Mouse (Mus musculus) gastrocnemius, postnatal 25 days (tissue): Measurements from ENCODE around the gene Map3k20. TPM values are rescaled to one million over a fixed set of nuclear protein-coding genes. Genes with fewer than 3 reads are reported as not detected.

Experiments used
- DNase-seq: peaks from one replicate; pipeline ENCODE4 v3.0.0; 2022
- total RNA-seq, 2 experiments: library from RNA; stranded (reverse); gene quantifications; 1 replicate in 1 of 2; 2 replicates in 1 of 2; pipeline ENCODE4 v1.2.3; 2021

Gene Map3k20
- total RNA-seq, 2 experiments from 2014 or later: 311 to 336 TPM

- DNase-seq: no peak
These were observed 4.9 kb upstream of the Map3k20 start for GRCm38 (mm10) chr2:72280524-72280923.

GRCm38 (mm10) chr2:72281971-72282370 is 3.5 kb upstream of the Map3k20 start:
- no peak for DNase-seq

- DNase-seq: no peak
These were observed 2.7 kb upstream of the Map3k20 start for GRCm38 (mm10) chr2:72282733-72283132.

- DNase-seq: no peak
These were observed 748 bp upstream of the Map3k20 start for GRCm38 (mm10) chr2:72284689-72285088.

GRCm38 (mm10) chr2:72285888-72286661 is 638 bp downstream of the Map3k20 start:
- peak; percentile 53 for DNase-seq

- DNase-seq: no peak
These were observed 1.7 kb downstream of the Map3k20 start for GRCm38 (mm10) chr2:72287142-72287541.

- no peak for DNase-seq
These were observed 3.6 kb downstream of the Map3k20 start for GRCm38 (mm10) chr2:72288932-72289534.

- DNase-seq: no peak
These were observed 5.7 kb downstream of the Map3k20 start for GRCm38 (mm10) chr2:72291103-72291502.

- no peak for DNase-seq
These were observed 7.1 kb downstream of the Map3k20 start for GRCm38 (mm10) chr2:72292573-72292972.

- DNase-seq: no peak
These were observed 9.6 kb downstream of the Map3k20 start for GRCm38 (mm10) chr2:72294994-72295393.

GRCm38 (mm10) chr2:72296984-72297715 is 11.7 kb downstream of the Map3k20 start:
- DNase-seq: no peak

GRCm38 (mm10) chr2:72297716-72298082 is 12.3 kb downstream of the Map3k20 start:
- peak; percentile 51 for DNase-seq

GRCm38 (mm10) chr2:72298406-72298805 is 13.0 kb downstream of the Map3k20 start:
- peak; percentile 60 for DNase-seq

GRCm38 (mm10) chr2:72301194-72301916 is 15.9 kb downstream of the Map3k20 start:
- DNase-seq: no peak

GRCm38 (mm10) chr2:72305738-72306137 is 20.3 kb downstream of the Map3k20 start:
- no peak for DNase-seq

GRCm38 (mm10) chr2:72308351-72308750 is 22.9 kb downstream of the Map3k20 start:
- DNase-seq: no peak

- peak; percentile 60 for DNase-seq
These were observed 23.5 kb downstream of the Map3k20 start for GRCm38 (mm10) chr2:72308981-72309380.

- DNase-seq: no peak
These were observed 26.0 kb downstream of the Map3k20 start for GRCm38 (mm10) chr2:72311486-72311885.

GRCm38 (mm10) chr2:72313312-72313711 is 27.9 kb downstream of the Map3k20 start:
- DNase-seq: no peak

- DNase-seq: no peak
These were observed 33.0 kb downstream of the Map3k20 start for GRCm38 (mm10) chr2:72318421-72318820.

GRCm38 (mm10) chr2:72319028-72319798 is 33.8 kb downstream of the Map3k20 start:
- DNase-seq: no peak

GRCm38 (mm10) chr2:72320661-72321060 is 35.2 kb downstream of the Map3k20 start:
- DNase-seq: no peak
